Mouse (Mus musculus): ENCODE data around the gene Ccdc106. TPM values are rescaled to one million over a fixed set of nuclear protein-coding genes. Genes with fewer than 3 reads are reported as not detected.
A peak's percentile ranks its signal among the peaks of the same experiment; 100 is the strongest.
"Not testable (repeated sequence)": the region's sequence is repeated elsewhere in the genome, so short reads cannot be mapped to it uniquely, and the experiment has no call there.

Ccdc106 gene
- polyA plus RNA-seq, 1 experiment from 2014 or later: 25.0 TPM

DNA sequence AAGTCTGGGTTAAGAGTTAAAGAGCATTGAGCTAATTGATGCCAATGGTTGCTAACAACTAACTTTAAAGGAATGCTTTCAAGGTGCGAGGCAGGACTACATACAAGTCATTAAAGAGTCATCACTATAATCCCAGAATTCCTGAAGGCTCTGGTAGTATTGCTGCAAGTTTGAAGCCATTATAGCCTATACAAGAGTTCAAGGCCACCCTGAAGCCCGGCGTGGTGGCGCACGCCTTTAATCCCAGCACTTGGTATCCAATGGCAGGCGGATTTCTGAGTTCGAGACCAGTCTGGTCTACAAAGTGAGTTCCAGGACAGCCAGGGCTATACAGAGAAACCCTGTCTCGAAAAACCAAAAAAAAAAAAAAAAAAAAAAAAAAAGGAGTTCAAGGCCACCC lies 777 bp upstream of the Ccdc106 start:
- WGBS: 28% methylated on average over 8 of the region's 8 CpGs
- H3K9me3 ChIP-seq (ENCODE audit: control insufficient read depth, low read depth, low read length); ATAC-seq (ENCODE audit: insufficient number of reproducible peaks, insufficient read depth, low FRiP score, low read depth); H3K9ac ChIP-seq (replicated peaks; ENCODE audit: low read depth, low read length); H3K4me1 ChIP-seq (ENCODE audit: control insufficient read depth, insufficient read depth, low read length); H3K27me3 ChIP-seq (ENCODE audit: control insufficient read depth, insufficient read depth, low read length): not testable (repeated sequence)
- peak overlapping the region; percentile 85 for H3K4me3 ChIP-seq (ENCODE audit: low read depth, low read length)
- peak overlapping the region; percentile 98 for H3K27ac ChIP-seq (ENCODE audit: low read length)
- H3K4me2 ChIP-seq (replicated peaks; ENCODE audit: low read depth, low read length): peak overlapping the region; percentile 47
- peaks cover 26% of the 10 kb centered on the region for H3K36me3 ChIP-seq (ENCODE audit: control insufficient read depth, insufficient read depth, low read length)

DNA sequence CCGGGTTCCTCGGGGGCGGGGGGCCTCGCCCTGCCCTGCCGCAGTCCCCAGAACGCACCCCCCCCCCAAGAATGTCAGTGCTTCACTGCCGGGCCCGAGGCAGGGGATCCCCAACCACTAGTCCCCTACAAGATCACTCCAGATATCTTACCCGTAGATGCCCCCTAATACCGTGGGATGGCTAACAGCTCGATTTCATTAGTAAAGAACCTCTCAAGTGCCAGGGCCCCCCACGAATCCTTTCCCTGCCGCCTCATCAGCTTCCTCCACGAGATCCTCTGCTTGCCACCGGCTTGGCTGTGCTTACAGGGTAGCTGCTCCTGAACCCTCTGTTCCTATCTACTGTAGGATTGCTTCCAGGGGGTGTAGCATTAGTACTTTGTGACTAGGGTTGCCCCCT lies 332 bp downstream of the Ccdc106 start:
- H3K9me3 ChIP-seq (ENCODE audit: control insufficient read depth, low read depth, low read length): no peaks in the 10 kb centered on the region
- H3K36me3 ChIP-seq (ENCODE audit: control insufficient read depth, insufficient read depth, low read length): peaks cover 29% of the 10 kb centered on the region
- H3K27ac ChIP-seq (ENCODE audit: low read length): peak overlapping the region; percentile 98
- H3K4me2 ChIP-seq (replicated peaks; ENCODE audit: low read depth, low read length): peak overlapping the region; percentile 84
- under 1% methylated on average over 15 of the region's 15 CpGs for WGBS
- ATAC-seq (ENCODE audit: insufficient number of reproducible peaks, insufficient read depth, low FRiP score, low read depth): peak; percentile 11; the same call in 1 of the 2 replicates
- H3K9ac ChIP-seq (replicated peaks; ENCODE audit: low read depth, low read length): peak overlapping the region; percentile 84
- peaks cover 9% of the 10 kb centered on the region; the same call in 1 of the 2 replicates for H3K4me1 ChIP-seq (ENCODE audit: control insufficient read depth, insufficient read depth, low read length)
- no peaks in the 10 kb centered on the region for H3K27me3 ChIP-seq (ENCODE audit: control insufficient read depth, insufficient read depth, low read length)
- H3K4me3 ChIP-seq (ENCODE audit: low read depth, low read length): peak overlapping the region; percentile 85

DNA sequence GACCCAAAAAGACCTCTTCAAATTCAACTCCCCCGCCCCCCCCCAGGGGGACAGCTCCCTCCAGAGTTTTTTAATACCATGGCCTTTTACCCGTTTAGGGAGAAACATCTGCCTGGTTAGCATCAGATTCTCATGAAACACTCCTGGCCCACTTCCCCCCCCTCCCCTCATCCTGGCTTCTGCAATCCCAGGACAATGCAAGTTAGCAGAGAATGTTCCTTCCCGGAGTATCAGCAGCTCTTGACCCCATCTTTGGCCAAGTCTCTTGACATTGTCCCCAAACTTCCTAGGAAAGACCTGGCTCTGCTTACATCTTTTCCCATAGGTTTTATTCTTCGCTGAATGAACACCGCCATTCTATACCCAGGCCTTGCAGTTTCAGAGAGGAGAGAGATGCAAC lies 844 bp downstream of the Ccdc106 start:
- Histone ChIP-seq H3K27ac (ENCODE audit: low read length) (peak overlapping the region; percentile 98), H3K4me2 (replicated peaks; ENCODE audit: low read depth, low read length) (peak overlapping the region; percentile 84), H3K4me1 (ENCODE audit: control insufficient read depth, insufficient read depth, low read length) (peaks cover 9% of the 10 kb centered on the region; the same call in 1 of the 2 replicates), H3K9me3 (ENCODE audit: control insufficient read depth, low read depth, low read length) (no peaks in the 10 kb centered on the region), H3K4me3 (ENCODE audit: low read depth, low read length) (peak overlapping the region; percentile 85), H3K27me3 (ENCODE audit: control insufficient read depth, insufficient read depth, low read length) (no peaks in the 10 kb centered on the region), H3K36me3 (ENCODE audit: control insufficient read depth, insufficient read depth, low read length) (peaks cover 29% of the 10 kb centered on the region), H3K9ac (replicated peaks; ENCODE audit: low read depth, low read length) (peak overlapping the region; percentile 84)
- ATAC-seq (ENCODE audit: insufficient number of reproducible peaks, insufficient read depth, low FRiP score, low read depth): no peak
- WGBS: 43% methylated on average over 5 of the region's 5 CpGs

DNA sequence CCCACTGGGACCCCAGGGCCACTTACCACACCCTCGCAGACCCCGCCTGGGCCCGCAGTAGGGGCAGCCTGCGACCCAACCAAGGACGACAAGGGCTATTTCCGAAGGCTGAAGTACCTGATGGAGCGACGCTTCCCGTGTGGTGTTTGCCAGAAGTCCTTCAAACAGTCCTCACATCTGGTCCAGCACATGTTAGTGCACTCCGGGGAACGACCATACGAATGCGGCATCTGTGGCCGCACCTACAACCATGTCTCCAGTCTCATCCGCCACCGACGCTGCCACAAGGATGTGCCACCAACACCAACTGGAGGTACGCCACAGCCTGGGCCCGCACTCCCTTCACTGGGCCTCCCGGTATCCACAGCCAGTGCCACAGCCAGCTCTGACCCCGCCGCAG lies 9.2 kb downstream of the Ccdc106 start:
- Histone ChIP-seq H3K4me3 (ENCODE audit: low read depth, low read length) (no peak overlapping the region), H3K4me1 (ENCODE audit: control insufficient read depth, insufficient read depth, low read length) (no peaks in the 10 kb centered on the region), H3K27ac (ENCODE audit: low read length) (no peak overlapping the region), H3K27me3 (ENCODE audit: control insufficient read depth, insufficient read depth, low read length) (no peaks in the 10 kb centered on the region), H3K36me3 (ENCODE audit: control insufficient read depth, insufficient read depth, low read length) (peaks cover 69% of the 10 kb centered on the region), H3K9me3 (ENCODE audit: control insufficient read depth, low read depth, low read length) (peaks cover 38% of the 10 kb centered on the region), H3K4me2 (replicated peaks; ENCODE audit: low read depth, low read length) (no peak overlapping the region), H3K9ac (replicated peaks; ENCODE audit: low read depth, low read length) (no peak overlapping the region)
- 94% methylated on average over 22 of the region's 22 CpGs for WGBS
- ATAC-seq (ENCODE audit: insufficient number of reproducible peaks, insufficient read depth, low FRiP score, low read depth): no peak

DNA sequence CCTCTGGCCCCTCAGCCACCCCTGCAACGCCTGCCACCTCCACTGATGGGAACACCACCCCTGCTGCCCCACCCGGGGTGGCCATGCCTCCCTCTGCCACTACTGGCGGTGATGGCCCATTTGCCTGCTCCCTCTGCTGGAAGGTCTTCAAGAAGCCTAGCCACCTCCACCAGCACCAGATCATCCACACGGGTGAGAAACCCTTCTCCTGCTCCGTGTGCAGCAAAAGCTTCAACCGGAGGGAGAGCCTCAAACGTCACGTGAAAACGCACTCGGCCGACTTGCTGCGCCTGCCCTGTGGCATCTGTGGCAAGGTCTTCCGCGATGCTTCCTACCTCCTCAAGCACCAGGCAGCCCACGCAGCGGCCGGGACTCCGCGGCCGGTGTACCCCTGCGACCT lies 9.6 kb downstream of the Ccdc106 start:
- no peak for ATAC-seq (ENCODE audit: insufficient number of reproducible peaks, insufficient read depth, low FRiP score, low read depth)
- H3K9me3 ChIP-seq (ENCODE audit: control insufficient read depth, low read depth, low read length): peaks cover 38% of the 10 kb centered on the region
- H3K9ac ChIP-seq (replicated peaks; ENCODE audit: low read depth, low read length): no peak overlapping the region
- no peak overlapping the region for H3K4me3 ChIP-seq (ENCODE audit: low read depth, low read length)
- H3K4me2 ChIP-seq (replicated peaks; ENCODE audit: low read depth, low read length): no peak overlapping the region
- 91% methylated on average over 21 of the region's 21 CpGs for WGBS
- no peaks in the 10 kb centered on the region for H3K27me3 ChIP-seq (ENCODE audit: control insufficient read depth, insufficient read depth, low read length)
- H3K4me1 ChIP-seq (ENCODE audit: control insufficient read depth, insufficient read depth, low read length): no peaks in the 10 kb centered on the region
- H3K27ac ChIP-seq (ENCODE audit: low read length): no peak overlapping the region
- peaks cover 67% of the 10 kb centered on the region for H3K36me3 ChIP-seq (ENCODE audit: control insufficient read depth, insufficient read depth, low read length)

DNA sequence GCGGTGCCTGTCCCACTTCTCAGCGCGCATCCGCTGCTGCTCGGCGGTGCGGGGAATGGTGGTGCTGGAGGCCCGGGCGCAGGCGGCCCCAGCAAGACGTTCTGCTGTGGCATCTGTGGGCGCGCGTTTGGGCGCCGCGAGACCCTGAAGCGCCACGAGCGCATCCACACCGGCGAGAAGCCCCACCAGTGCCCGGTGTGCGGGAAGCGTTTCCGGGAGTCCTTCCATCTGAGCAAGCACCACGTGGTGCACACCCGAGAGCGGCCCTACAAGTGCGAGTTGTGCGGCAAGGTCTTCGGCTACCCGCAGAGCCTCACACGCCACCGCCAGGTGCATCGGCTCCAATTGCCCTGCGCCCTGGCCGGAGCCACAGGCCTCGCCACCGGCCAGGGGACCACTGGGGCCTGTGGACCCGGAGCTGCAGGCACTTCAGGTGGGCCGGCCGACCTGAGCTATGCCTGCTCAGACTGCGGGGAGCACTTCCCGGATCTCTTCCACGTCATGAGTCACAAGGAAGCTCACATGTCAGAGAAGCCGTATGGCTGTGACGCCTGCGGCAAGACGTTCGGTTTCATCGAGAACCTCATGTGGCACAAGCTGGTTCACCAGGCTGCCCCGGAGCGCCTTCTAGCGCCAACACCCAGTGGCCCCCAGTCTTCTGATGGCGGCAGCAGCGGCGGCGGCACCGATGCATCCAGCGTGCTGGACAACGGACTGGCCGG lies 10.4 kb downstream of the Ccdc106 start:
- no peaks in the 10 kb centered on the region for H3K27me3 ChIP-seq (ENCODE audit: control insufficient read depth, insufficient read depth, low read length)
- H3K4me1 ChIP-seq (ENCODE audit: control insufficient read depth, insufficient read depth, low read length): no peaks in the 10 kb centered on the region
- WGBS: 84% methylated on average over 61 of the region's 63 CpGs
- peaks cover 70% of the 10 kb centered on the region for H3K36me3 ChIP-seq (ENCODE audit: control insufficient read depth, insufficient read depth, low read length)
- no peak overlapping the region for H3K4me2 ChIP-seq (replicated peaks; ENCODE audit: low read depth, low read length)
- H3K27ac ChIP-seq (ENCODE audit: low read length): no peak overlapping the region
- ATAC-seq (ENCODE audit: insufficient number of reproducible peaks, insufficient read depth, low FRiP score, low read depth): no peak
- H3K9me3 ChIP-seq (ENCODE audit: control insufficient read depth, low read depth, low read length): peaks cover 38% of the 10 kb centered on the region
- no peak overlapping the region for H3K4me3 ChIP-seq (ENCODE audit: low read depth, low read length)
- H3K9ac ChIP-seq (replicated peaks; ENCODE audit: low read depth, low read length): no peak overlapping the region

DNA sequence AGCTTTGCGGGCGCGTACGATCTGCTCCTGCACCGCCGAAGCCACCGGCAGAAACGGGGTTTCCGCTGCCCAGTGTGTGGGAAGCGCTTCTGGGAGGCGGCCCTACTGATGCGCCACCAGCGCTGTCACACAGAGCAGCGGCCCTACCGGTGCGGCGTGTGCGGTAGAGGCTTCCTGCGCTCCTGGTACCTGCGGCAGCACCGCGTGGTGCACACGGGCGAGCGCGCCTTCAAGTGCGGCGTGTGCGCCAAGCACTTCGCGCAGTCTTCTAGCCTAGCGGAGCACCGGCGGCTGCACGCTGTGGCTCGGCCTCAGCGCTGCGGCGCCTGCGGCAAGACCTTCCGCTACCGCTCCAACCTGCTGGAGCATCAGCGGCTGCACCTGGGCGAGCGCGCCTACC lies 11.1 kb downstream of the Ccdc106 start:
- no peak overlapping the region for H3K9ac ChIP-seq (replicated peaks; ENCODE audit: low read depth, low read length)

DNA sequence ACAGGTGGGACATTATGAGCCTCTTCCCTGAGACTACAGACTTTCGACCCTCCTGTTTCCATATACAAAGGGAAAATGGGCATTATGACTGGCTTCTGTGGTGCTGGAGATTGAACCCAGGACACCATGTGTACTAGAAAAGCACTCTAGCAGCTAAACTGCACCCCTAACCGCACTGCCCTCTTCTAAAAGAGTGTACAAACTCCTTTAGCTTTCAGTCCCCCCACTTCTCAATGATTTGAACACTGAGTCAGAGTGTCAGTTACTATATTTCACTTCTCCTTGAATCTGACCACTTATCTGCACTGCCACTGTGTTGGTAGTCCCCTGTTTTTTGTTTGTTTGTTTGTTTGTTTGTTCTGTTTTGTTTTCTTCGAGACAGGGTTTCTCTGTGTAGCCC lies 13.5 kb downstream of the Ccdc106 start, which contains the start of gene 4632433K11Rik:
Gene 4632433K11Rik, plus strand, starts transcription at position 301 of the 400 bp plus-strand sequence.
- no peak for ATAC-seq (ENCODE audit: insufficient number of reproducible peaks, insufficient read depth, low FRiP score, low read depth)
- WGBS: 86% methylated on average over 3 of the region's 3 CpGs

More for the DNA sequence above, 11.1 kb downstream of the Ccdc106 start:
- no peak overlapping the region for H3K27ac ChIP-seq (ENCODE audit: low read length)
- WGBS: 83% methylated on average over 46 of the region's 46 CpGs
- H3K36me3 ChIP-seq (ENCODE audit: control insufficient read depth, insufficient read depth, low read length): peaks cover 75% of the 10 kb centered on the region
- ATAC-seq (ENCODE audit: insufficient number of reproducible peaks, insufficient read depth, low FRiP score, low read depth): no peak
- H3K9me3 ChIP-seq (ENCODE audit: control insufficient read depth, low read depth, low read length): peaks cover 38% of the 10 kb centered on the region
- H3K4me2 ChIP-seq (replicated peaks; ENCODE audit: low read depth, low read length): no peak overlapping the region
- no peaks in the 10 kb centered on the region for H3K4me1 ChIP-seq (ENCODE audit: control insufficient read depth, insufficient read depth, low read length)
- no peaks in the 10 kb centered on the region for H3K27me3 ChIP-seq (ENCODE audit: control insufficient read depth, insufficient read depth, low read length)
- H3K4me3 ChIP-seq (ENCODE audit: low read depth, low read length): no peak overlapping the region

More for the DNA sequence above, 13.5 kb downstream of the Ccdc106 start, which contains the start of gene 4632433K11Rik:
- peaks cover 38% of the 10 kb centered on the region for H3K9me3 ChIP-seq (ENCODE audit: control insufficient read depth, low read depth, low read length)
- no peak within 1 kb of the TSS for H3K27ac ChIP-seq (ENCODE audit: low read length)
- H3K4me1 ChIP-seq (ENCODE audit: control insufficient read depth, insufficient read depth, low read length): no peaks in the 10 kb centered on the region
- H3K27me3 ChIP-seq (ENCODE audit: control insufficient read depth, insufficient read depth, low read length): no peaks in the 10 kb centered on the region
- no peak within 1 kb of the TSS for H3K4me3 ChIP-seq (ENCODE audit: low read depth, low read length)
- peaks cover 65% of the 10 kb centered on the region for H3K36me3 ChIP-seq (ENCODE audit: control insufficient read depth, insufficient read depth, low read length)
- H3K9ac ChIP-seq (replicated peaks; ENCODE audit: low read depth, low read length): no peak within 1 kb of the TSS
- no peak within 1 kb of the TSS for H3K4me2 ChIP-seq (replicated peaks; ENCODE audit: low read depth, low read length)
